Mouse (Mus musculus) MN1 (cell line): ENCODE data around the gene Palm.

Experiments
- DNase-seq: peaks from one replicate; pipeline ENCODE4 v3.0.0-alpha.2; 2016; ENCODE audit warnings: low spot score

The Palm gene

DNA sequence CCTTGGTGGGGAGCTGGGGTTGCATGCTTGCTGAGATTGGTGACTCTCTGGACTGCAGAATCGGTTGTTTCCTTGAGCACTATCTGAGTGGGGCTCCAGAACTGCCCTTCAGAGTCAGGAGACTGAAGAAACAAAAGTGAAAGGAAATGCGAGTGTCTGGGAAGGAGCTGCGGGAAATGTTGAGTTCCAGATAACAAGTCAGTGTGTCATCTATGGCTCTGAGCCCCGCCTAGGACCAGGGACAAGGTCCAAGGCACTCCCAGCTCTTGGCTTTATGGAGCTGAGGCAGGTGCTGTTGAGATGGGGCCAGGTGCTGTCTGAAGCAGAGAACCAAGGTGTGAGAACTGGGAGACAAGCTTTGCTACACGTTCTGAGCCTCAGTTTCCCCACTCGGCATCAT, 31.0 kb downstream of the Palm start:
- DNase-seq, result peak; percentile 65

DNA sequence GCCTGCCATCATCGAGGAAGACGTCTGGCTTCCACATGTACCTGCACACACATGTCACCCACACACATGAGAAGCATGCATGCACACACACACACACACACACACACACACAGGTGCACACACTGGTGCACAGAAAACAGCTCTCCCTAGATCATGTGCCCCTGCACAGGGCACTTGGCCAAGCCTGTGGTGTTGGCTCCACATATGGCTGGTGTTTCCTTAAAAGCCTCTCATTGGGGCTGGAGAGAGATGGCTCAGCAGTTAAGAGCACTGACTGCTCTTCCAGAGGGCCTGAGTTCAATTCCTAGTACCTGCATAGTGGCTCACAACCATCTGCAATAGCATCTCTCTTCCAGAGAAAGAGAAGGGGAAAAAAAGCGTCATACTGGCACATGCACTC, 38.2 kb downstream of the Palm start:
- peak; percentile 50 for DNase-seq

DNA sequence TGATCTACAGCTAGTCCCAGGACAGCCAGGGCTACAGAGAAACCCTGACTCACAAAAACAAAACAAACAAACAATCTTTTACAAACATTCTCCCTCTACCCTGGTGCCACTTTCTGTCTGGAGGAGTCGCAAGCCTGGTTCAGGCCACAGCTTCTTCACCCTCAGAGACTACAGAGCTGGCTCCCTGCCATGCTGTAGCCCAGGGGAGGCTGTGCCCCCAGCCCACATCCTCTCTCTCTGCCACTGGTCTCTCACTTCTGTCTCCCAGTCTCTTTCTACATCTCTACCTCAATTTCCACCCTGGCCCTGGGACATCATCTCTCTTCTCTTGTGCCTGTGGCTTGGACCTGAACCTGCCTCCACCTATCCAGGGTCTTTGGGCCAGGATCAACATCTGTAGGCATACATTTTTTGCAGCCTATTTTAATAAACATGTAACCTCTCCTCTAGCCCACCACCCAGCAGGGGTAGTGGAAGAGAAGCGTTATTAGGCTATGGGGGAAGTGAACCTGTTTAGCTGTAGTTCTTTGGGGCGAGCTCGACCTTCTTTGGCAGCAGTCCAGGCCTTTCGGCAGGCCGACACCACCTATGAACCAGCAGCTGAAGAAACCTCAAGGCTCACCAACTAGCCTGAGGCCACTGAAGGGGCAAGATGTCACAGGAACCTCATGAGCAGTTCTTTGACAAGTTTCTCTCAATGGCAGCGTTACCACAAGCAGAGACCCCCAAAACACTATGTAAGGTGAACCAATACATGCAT, 38.8 kb downstream of the Palm start:
- DNase-seq, result no peak

DNA sequence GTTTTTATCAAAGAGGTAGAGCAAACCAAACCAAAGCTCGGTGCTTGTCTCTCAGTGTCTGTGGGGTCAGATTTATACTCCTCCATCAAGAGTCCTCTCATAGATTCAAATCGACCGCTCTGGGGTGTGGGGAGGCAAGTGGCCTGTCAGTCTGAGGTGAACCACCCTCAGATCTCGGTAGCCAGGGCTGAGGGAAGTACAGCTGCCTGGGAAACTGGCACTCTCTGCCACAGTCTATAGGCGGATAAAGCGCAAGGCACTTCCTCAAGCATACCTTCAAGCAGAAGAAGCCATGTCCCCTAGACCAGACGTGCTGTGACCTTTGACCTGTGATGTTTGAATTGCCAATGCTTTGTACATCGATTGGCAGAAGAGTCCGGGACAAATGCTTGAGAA, 39.4 kb downstream of the Palm start:
- no peak for DNase-seq

- DNase-seq, result peak; percentile 84
Measured at GRCm38 (mm10) chr10:79834769-79835398, 41.5 kb downstream of the Palm start.

- DNase-seq, result no peak
Measured at GRCm38 (mm10) chr10:79836918-79837317, 43.5 kb downstream of the Palm start.

- no peak for DNase-seq
Measured at GRCm38 (mm10) chr10:79838151-79838550, 44.8 kb downstream of the Palm start.

GRCm38 (mm10) chr10:79840091-79840490, 46.7 kb downstream of the Palm start:
- DNase-seq, result no peak

DNA sequence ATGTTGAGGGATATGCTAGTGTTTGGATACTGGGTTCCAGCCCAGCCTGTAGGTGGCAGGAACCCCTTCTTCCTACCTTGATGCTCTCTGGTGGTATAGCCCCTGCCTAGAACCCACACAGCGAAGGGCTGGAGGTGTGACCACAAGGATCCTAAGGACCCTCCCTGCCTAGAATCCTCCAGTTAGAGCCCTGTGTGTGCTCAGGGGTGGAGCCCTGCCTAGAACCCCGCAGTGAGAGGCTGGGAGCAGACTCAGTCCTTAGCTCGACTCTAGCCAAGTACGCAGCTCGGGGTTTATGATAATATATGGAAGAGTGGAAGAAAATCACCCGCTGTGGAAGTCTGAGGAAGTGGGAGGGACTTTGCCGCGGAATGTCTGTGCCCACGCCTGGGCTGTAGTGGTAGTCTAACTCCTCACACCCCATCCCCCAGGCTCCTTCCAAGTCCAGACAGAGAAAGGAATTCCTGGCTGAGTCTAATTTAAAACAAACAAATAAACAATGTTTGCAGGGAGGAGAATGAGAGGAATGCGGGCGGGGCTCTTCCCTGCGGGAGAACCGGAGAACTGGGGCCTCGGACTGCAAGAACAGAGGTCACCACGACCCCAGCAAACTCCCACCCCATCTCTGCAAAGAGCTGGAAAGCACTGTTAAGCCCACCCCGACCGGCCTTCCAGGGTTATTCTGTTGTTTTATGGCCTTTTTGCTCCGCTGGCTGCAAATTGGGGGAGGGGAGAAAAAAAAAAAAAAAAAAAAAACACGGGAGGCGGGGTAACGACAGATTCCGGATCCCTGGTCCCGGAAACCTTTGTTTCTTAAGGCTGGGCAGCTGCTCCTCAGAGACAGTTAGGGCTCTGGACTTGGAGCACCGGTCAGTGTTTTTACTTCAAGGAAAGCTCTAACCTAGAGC, 47.5 kb downstream of the Palm start:
- DNase-seq, result peak; percentile 73

- peak; percentile 74 for DNase-seq
Measured at GRCm38 (mm10) chr10:79842322-79842721, 49.0 kb downstream of the Palm start.

DNA sequence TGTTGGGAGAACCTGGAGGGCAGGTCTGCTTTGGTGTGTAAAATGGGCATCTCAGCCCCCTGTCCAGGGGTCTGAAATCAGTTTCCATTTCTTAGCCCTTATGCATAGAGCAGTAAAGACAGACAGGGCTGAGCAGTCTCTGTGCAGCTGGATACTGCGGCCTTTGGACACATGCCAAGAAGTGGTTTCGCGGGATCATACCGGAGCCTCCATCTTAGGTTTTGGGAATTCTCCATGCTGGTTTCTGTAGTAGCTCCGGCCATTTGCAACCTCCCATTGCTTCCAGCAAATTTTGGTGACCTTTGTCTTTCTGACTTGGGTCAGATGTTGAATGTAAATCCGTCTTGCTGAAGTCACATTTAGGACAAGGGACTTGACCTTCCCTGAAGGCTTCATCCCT, 50.1 kb downstream of the Palm start:
- peak; percentile 74 for DNase-seq

- DNase-seq, result no peak
Measured at GRCm38 (mm10) chr10:79846553-79846952, 53.2 kb downstream of the Palm start.

DNA sequence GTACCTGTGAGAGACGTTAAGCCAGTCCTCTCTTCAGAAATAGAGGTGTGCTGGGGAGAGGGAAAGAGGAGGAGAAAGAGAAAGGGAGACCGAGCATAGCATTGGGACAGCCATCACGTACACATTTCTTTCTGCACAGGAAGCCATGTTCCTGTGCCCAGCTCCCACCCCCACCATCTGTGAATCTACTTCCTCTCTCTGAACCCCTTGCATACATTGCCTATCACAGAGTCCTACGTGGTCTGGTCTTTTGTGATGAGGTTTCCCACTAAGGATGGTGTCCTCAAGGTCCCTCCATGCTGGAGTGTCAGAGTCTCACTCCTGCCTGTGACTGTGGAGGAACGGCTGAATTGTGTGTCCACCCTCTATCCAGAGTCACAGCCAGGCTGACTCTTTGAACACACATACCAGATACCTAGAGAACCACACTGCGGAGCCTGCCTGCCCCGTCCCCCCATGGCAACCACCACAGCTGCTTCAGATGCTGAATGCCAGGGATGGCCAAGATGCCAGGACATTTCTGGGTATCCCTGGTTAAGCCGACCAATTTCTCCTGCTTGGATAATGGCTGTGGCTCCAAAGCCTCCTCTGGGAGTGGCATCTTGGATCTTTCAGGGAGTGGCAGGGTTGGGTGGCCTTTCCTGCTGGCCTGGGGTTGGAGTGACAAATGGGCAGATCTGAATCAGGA, 56.7 kb downstream of the Palm start:
- DNase-seq, result no peak

- DNase-seq, result no peak
Measured at GRCm38 (mm10) chr10:79851653-79852052, 58.3 kb downstream of the Palm start.

- DNase-seq, result no peak
Measured at GRCm38 (mm10) chr10:79852107-79852789, 58.9 kb downstream of the Palm start.

DNA sequence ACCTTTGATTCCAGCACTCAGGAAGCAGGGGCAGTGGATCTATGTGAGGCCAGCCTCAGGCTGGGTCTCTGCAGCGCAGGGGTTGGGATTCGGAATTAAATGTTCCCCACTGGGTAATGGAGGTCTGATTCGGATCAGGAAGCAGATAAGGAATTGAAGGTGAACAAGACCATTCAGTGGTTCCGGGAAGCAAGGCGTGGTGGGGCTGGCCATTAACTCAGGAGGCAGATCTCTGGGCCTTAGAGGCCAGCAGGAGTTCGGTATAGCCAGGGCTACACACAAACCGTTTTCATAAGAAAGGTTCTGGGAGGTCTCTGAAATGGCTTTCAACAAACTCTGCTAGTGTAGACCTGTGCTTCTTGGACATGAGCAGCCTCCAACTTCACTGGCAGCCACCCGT, 59.5 kb downstream of the Palm start:
- DNase-seq, result no peak

- DNase-seq, result peak; percentile 97
Measured at GRCm38 (mm10) chr10:79853392-79853791, 60.0 kb downstream of the Palm start.

DNA sequence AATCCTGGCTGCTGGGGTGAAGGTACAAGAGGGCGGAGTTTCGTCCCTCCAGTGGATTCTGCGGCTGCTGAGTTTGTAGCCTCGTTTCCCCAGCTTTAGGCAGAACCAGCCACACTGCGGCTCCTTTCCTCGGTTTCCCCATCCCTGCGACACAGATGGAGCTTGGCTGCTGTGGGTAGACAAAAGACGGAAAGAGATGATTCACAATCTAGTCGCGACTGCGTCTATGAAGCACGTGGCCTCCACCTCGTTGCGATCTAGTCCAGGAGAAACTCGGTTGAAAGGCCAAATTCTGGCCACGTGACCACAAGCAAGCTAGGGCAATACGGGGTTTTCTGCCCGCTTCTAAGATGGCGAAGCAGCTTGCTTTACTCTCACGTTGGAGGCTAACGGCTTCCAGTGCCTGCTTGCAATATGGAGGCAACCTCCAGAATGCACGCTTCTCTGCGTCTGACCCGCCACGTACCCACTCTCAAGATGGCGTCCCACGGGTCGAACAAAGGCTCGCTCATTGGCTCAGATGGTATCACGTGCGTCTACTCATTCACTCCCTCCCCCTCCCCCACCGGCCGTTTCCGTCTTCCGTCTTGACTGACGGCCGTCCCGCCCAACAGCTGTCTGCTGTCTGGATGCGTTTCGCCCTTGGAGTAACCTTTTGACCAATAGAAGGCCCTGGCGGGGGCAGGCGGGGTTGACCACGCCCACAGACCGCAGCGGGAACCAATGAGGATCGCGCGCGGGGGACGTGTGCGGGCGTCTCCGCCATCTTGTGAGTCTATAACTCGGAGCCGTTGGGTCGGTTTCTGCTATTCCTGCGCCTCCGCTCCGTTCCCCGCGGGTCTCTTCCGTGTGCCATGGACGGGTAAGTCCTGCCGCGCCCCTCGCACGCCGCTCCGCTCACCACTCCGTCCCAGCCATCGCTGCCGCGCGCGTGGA, 60.8 kb downstream of the Palm start, which contains the start of gene Ptbp1:
Gene Ptbp1, plus strand, starts transcription at position 568 of the 936 bp plus-strand sequence.
- peak; percentile 100 for DNase-seq

- peak; percentile 78 for DNase-seq
Measured at GRCm38 (mm10) chr10:79854801-79855541, 61.6 kb downstream of the Palm start.
